ENCODE assay signal across 19 mouse cellular contexts in the genomic region with DNA sequence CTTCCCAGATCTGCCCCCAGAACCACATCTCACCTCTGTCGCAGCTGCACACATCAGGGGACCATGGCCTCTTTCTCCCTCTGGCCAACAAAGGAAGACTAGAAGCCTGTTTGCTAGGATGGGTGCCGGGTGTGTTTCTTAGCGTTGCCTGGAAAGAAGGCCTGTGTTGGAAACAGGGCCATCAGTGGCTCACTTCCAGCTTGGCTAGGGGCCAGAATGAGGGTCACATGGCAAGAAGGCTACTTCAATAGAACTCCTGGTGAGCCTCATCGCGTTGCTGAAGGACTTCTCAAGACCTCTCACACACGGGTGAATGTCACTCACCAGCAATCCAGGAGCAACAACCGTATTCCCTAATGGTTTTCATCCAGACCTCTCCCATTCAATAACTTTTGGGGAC.
DNase-seq lines count a peak whose midpoint lies in the region; ATAC-seq and TF ChIP-seq lines count a peak whose summit lies in the region.
"Had no signal": no experiment of that assay in that cellular context is flagged by ENCODE, and none has a peak within 500 bp of the region (broad histone marks: within the 10 kb centered on the region; RNA-seq: fewer than 3 reads in every experiment).

No protein-coding gene starts in this region.

- TF ChIP-seq CTCF in midbrain, postnatal 0 days (IDR thresholded peaks at IDR 0.05) = no peak

- H3K9me3 ChIP-seq in midbrain, postnatal 0 days (ENCODE audit: low read length) = no peaks in the 10 kb centered on the region
- H3K9me3 ChIP-seq in midbrain, embryonic 13.5 days = no peaks in the 10 kb centered on the region
- H3K9me3 ChIP-seq: forebrain, embryonic 13.5 days; hindbrain, embryonic 10.5 days; limb, embryonic 13.5 days; liver, embryonic 15.5 days; stomach, embryonic 15.5 days had no signal

- WGBS in midbrain, postnatal 0 days = 57% methylated on average over 7 of the region's 7 CpGs
- WGBS in midbrain, embryonic 13.5 days = 54% methylated on average over 7 of the region's 7 CpGs

- peaks cover 6% of the 10 kb centered on the region; the same call in 1 of the 2 replicates for H3K4me1 ChIP-seq in midbrain, postnatal 0 days (ENCODE audit: insufficient read depth, low read length)
- H3K4me1 ChIP-seq in midbrain, embryonic 13.5 days (replicated peaks) = peaks cover 29% of the 10 kb centered on the region
- H3K4me1 ChIP-seq: limb, embryonic 13.5 days; liver, embryonic 15.5 days; stomach, embryonic 15.5 days had no signal

- no peak for ATAC-seq in midbrain, postnatal 0 days (ENCODE audit: low FRiP score)
- no peak for ATAC-seq in midbrain, embryonic 13.5 days
- ATAC-seq: forebrain, embryonic 13.5 days; intestine, embryonic 16.5 days; midbrain, embryonic 16.5 days had no signal

- no peaks in the 10 kb centered on the region for H3K36me3 ChIP-seq in midbrain, postnatal 0 days (ENCODE audit: insufficient read depth, low read length)
- no peaks in the 10 kb centered on the region for H3K36me3 ChIP-seq in midbrain, embryonic 13.5 days
- H3K36me3 ChIP-seq: hindbrain, embryonic 10.5 days; limb, embryonic 13.5 days; liver, embryonic 15.5 days; stomach, embryonic 15.5 days had no signal

- DNase-seq in cerebellum, adult 9-11 months = peak; percentile 5
- DNase-seq in cerebellum, adult 8-10 months = no peak
- DNase-seq in layer of hippocampus, adult 11-12 months (ENCODE audit: low spot score) = peak; percentile 39
- DNase-seq in layer of hippocampus, adult 18-20 months (ENCODE audit: low spot score in 2 of 2) = no peak
- peak; percentile 62 for DNase-seq in midbrain, postnatal 0 days (ENCODE audit: low spot score)
- peak; percentile 28 to 54 for DNase-seq in cerebellum, postnatal 25 days
- DNase-seq: B cell, adult 2 months; embryo, embryonic 11 days; spleen, adult 18-20 months; thymus, postnatal 36 days had no signal

- H3K27me3 ChIP-seq in midbrain, postnatal 0 days (ENCODE audit: insufficient read depth, low read length) = no peaks in the 10 kb centered on the region
- peaks cover 29% of the 10 kb centered on the region for H3K27me3 ChIP-seq in midbrain, embryonic 13.5 days

- H3K27ac ChIP-seq in midbrain, postnatal 0 days (ENCODE audit: low read depth, low read length) = no peak overlapping the region
- H3K27ac ChIP-seq in midbrain, embryonic 13.5 days = no peak overlapping the region
- H3K27ac ChIP-seq: forebrain, embryonic 13.5 days; hindbrain, embryonic 10.5 days; kidney, postnatal 0 days; limb, embryonic 13.5 days; liver, embryonic 15.5 days; stomach, embryonic 15.5 days had no signal

- H3K4me2 ChIP-seq in midbrain, postnatal 0 days (ENCODE audit: low read depth, low read length, poor library complexity, severe bottlenecking) = no peak overlapping the region
- no peak overlapping the region for H3K4me2 ChIP-seq in midbrain, embryonic 13.5 days (replicated peaks)
- H3K4me2 ChIP-seq: forebrain, embryonic 13.5 days; limb, embryonic 13.5 days; liver, embryonic 15.5 days; stomach, embryonic 15.5 days had no signal

- no peak overlapping the region for H3K4me3 ChIP-seq in midbrain, postnatal 0 days (ENCODE audit: low read depth, low read length)
- H3K4me3 ChIP-seq in midbrain, embryonic 13.5 days (replicated peaks) = no peak overlapping the region
- H3K4me3 ChIP-seq: forebrain, embryonic 13.5 days; hindbrain, embryonic 10.5 days; limb, embryonic 13.5 days; liver, embryonic 15.5 days; stomach, embryonic 15.5 days had no signal

- no peak overlapping the region for H3K9ac ChIP-seq in midbrain, postnatal 0 days (replicated peaks; ENCODE audit: low read length, poor library complexity, severe bottlenecking)
- no peak overlapping the region for H3K9ac ChIP-seq in midbrain, embryonic 13.5 days (replicated peaks)
- H3K9ac ChIP-seq: forebrain, embryonic 13.5 days; limb, embryonic 13.5 days; liver, embryonic 15.5 days; stomach, embryonic 15.5 days had no signal

Comparison
In these comparisons a context has a peak if more than half of its experiments do, and no peak if none do; other contexts are left out.
1. DNase-seq: peak in cerebellum, adult 9-11 months (single experiment), layer of hippocampus, adult 11-12 months (single experiment), midbrain, postnatal 0 days (single experiment) and cerebellum, postnatal 25 days (2 of 2); none in cerebellum, adult 8-10 months (single experiment) and layer of hippocampus, adult 18-20 months (0 of 2).